Mouse (Mus musculus) C2C12 (cell line): ENCODE results near the gene Ccz1. TPM values are rescaled to one million over a fixed set of nuclear protein-coding genes. Genes with fewer than 3 reads are reported as not detected.
"Not testable (repeated sequence)": the region's sequence is repeated elsewhere in the genome, so short reads cannot be mapped to it uniquely, and the experiment has no call there.

Experiments used
- H3K27me3 ChIP-seq: one replicate; pipeline ENCODE4 v1.6.1; 2011; ENCODE audit not compliant: control insufficient read depth, insufficient read depth, insufficient read length
- H3K36me3 ChIP-seq: one replicate; pipeline ENCODE4 v1.6.1; 2011; ENCODE audit not compliant: control insufficient read depth, insufficient read depth
- H3K4me3 ChIP-seq: one replicate; pipeline ENCODE4 v1.5.1; 2011; ENCODE audit warnings: mild to moderate bottlenecking, control low read depth; ENCODE audit not compliant: poor library complexity, insufficient read depth, severe bottlenecking
- H3K79me2 ChIP-seq: one replicate; pipeline ENCODE4 v1.6.1; 2011; ENCODE audit not compliant: control insufficient read depth, insufficient read depth
- H3K79me3 ChIP-seq: one replicate; pipeline ENCODE4 v1.6.1; 2011; ENCODE audit warnings: low read depth, control low read depth
- H3ac ChIP-seq: one replicate; pipeline ENCODE3; 2011; ENCODE audit warnings: low read depth; ENCODE audit not compliant: control insufficient read depth, insufficient read length
- CEBPB ChIP-seq: IDR thresholded peaks from one replicate; pipeline ENCODE4 v1.6.1; 2011; ENCODE audit warnings: low read depth, mild to moderate bottlenecking, control low read depth, moderate library complexity
- CTCF ChIP-seq: IDR thresholded peaks from one replicate; pipeline ENCODE4 v1.5.1; 2011; ENCODE audit not compliant: control insufficient read depth, insufficient read depth, insufficient read length
- FOSL1 ChIP-seq: IDR thresholded peaks from one replicate; pipeline ENCODE4 v1.8.0; 2011; ENCODE audit warnings: mild to moderate bottlenecking, low read length; ENCODE audit not compliant: poor library complexity, insufficient read depth, severe bottlenecking
- MAX ChIP-seq: IDR thresholded peaks from one replicate; pipeline ENCODE4 v1.6.1; 2011; ENCODE audit warnings: mild to moderate bottlenecking, control low read depth
- MYOD1 ChIP-seq: IDR thresholded peaks from one replicate; pipeline ENCODE4 v1.6.1; 2011; ENCODE audit warnings: low read depth; ENCODE audit not compliant: control insufficient read depth, insufficient read length
- MYOG ChIP-seq: IDR thresholded peaks from one replicate; pipeline ENCODE4 v1.6.1; 2011; ENCODE audit not compliant: control insufficient read depth, insufficient read length; ENCODE audit errors: extremely low read depth
- USF1 ChIP-seq: IDR thresholded peaks from one replicate; pipeline ENCODE4 v1.6.1; 2011; ENCODE audit warnings: low read depth, mild to moderate bottlenecking, control low read depth, moderate library complexity
- polyA plus RNA-seq: library from polyadenylated mRNA; unstranded; fragments of >200 nt; fragmentation: generic; extraction: Trizol; gene quantifications from one replicate; pipeline ENCODE4 v1.2.1, GENCODE M21; 2012; ENCODE audit warnings: missing spikeins

The Ccz1 gene
- polyA plus RNA-seq, 1 experiment, result 35.0 TPM

DNA sequence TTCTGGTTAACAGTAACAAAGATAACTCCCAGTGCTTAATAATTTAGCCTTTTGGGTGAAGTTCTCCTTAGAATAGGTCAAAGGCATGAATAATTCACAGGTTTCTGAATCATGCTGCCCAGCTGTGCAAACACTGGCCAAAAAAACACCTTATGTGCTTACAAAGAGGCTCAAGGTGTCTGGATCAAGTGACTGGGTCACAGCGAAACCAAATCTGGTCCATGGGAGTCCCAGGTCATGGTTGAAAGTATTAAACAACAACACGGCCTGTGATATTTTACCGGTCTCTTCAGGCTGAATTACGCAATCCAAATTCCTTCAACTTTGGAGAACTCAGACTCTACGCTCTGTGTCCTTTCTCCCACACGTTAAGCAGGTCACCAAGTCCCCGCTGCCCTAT, 17.8 kb upstream of the Ccz1 start:
- TF ChIP-seq CEBPB (peak; percentile 40), USF1 (no peak), FOSL1 (no peak), MYOD1 (no peak)
- peaks cover 11% of the 10 kb centered on the region for H3K27me3 ChIP-seq
- no peaks in the 10 kb centered on the region for H3K79me2 ChIP-seq
- no peak overlapping the region for H3ac ChIP-seq
- H3K4me3 ChIP-seq, result no peak overlapping the region
- H3K79me3 ChIP-seq, result no peaks in the 10 kb centered on the region
- H3K36me3 ChIP-seq, result no peaks in the 10 kb centered on the region

DNA sequence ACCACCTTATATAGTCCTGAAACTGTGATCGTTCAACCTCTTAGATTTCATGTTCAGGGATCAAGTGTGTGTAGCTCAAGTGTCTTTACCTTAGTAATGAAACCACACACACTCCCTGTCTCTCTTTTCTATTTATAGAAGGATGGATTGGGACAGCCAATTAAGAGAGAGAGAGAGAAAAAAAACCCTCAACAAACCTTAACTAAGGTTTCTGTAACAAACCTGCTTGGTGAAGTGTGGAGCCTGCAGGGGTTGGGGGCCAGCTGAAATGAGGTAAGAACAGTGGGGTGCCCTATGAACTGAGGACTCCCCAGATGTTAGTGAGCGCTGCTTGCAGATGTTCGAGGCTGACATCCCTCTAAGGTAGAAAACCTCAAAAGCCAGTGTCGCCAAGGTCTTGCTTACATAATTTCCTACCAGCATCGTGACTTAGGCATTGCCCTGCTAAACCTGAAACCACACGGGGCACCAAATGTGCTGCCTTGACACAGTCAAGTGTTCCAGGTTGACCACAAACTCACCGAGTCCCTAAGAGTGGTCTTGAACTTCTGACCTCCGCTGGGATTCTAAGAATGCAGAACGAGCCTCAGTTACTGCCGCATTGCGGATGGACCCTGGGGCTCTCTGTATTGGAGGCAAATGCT, 12.1 kb upstream of the Ccz1 start, which contains the start of gene Ocm:
Gene Ocm (minus strand): TSS at position 51 of the 644 bp plus-strand sequence.
- Histone ChIP-seq H3K4me3 (no peak within 1 kb of the TSS), H3K36me3 (no peaks in the 10 kb centered on the region), H3K79me3 (no peaks in the 10 kb centered on the region), H3ac (no peak within 1 kb of the TSS), H3K27me3 (peaks cover 23% of the 10 kb centered on the region), H3K79me2 (no peaks in the 10 kb centered on the region)
- TF ChIP-seq FOSL1 (no peak), CTCF (no peak), USF1 (no peak), MYOG (no peak), MYOD1 (no peak), MAX (no peak), CEBPB (no peak)

DNA sequence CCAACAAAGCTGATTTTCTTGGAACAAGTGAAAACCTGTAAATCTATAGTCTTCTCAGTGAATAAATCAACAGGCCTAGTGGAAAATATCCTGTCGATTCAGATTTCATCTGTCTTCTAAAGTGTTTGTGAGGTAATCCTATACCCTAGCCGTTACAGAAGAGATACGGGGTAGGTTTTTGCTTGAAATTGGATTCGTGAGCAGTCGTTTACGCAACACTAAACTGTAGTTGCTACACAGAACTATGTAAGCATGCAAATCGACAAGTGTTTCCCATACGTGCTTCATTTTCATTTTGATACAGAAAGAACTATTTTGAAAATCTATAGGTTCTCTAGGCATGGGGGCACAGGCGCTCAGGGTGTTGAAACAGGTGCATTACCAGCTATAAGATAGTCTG, 1.2 kb upstream of the Ccz1 start:
- Histone ChIP-seq H3K79me2 (peaks cover 20% of the 10 kb centered on the region), H3K79me3 (peaks cover 10% of the 10 kb centered on the region), H3K36me3 (peaks cover 20% of the 10 kb centered on the region), H3ac (no peak overlapping the region), H3K4me3 (no peak overlapping the region), H3K27me3 (no peaks in the 10 kb centered on the region)
- TF ChIP-seq FOSL1 (no peak), MAX (no peak), CTCF (no peak), CEBPB (no peak)

DNA sequence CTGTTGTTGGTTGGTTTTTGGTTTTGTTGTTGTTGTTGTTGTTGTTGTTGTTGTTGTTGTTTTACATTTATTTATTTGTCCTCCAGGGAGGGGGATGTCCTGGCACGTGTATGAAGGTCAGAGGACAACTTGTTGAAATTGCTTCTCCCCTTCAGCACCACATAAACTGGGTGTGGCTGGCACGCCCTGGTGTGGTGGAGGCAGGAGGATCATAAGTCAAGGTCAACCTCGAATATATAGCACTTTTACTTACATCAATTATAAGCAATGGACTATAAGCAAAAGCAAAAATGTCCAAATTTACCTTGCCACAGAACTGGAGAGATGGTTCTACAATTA, 604 bp upstream of the Ccz1 start:
- no peak overlapping the region for H3ac ChIP-seq
- H3K79me3 ChIP-seq, result peaks cover 10% of the 10 kb centered on the region
- peaks cover 20% of the 10 kb centered on the region for H3K79me2 ChIP-seq
- TF ChIP-seq USF1 (no peak), MYOG (no peak), FOSL1 (no peak), CTCF (no peak), CEBPB (no peak), MAX (no peak), MYOD1 (no peak)
- H3K4me3 ChIP-seq, result peak overlapping the region; percentile 71
- no peaks in the 10 kb centered on the region for H3K27me3 ChIP-seq
- peaks cover 26% of the 10 kb centered on the region for H3K36me3 ChIP-seq

DNA sequence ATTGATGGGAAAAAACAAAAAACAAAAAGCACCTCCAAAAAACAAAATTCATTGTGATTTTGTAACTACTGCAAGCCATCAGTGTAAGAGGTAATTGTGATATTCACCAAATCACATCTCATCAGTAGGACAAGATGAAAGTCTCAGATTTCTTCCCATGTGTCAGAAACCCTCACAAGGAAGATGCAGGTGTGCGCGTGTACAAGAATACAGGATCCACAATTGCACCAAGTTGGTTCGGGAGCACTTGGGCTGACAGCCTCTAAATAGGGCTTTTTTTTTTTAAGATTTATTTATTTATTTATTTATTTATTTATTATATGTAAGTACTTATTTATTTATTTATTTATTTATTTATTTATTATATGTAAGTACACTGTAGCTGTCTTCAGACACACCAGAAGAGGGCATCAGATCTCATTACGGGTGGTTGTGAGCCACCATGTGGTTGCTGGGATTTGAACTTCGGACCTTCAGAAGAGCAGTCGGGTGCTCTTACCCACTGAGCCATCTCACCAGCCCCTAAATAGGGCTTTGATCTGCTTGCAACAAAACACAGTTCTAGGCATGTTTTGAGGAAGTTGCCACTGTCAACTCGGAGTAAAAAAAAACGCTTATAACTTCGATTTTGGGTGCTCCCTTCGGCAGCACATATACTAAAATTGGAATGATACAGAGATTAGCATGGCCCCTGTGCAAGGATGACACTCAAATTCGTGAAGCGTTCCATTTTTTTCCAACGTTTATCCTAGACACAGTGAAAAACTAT, 1.1 kb downstream of the Ccz1 start:
- H3K27me3 ChIP-seq, H3ac ChIP-seq: not testable (repeated sequence)
- peaks cover 40% of the 10 kb centered on the region for H3K36me3 ChIP-seq
- peak overlapping the region; percentile 71 for H3K4me3 ChIP-seq
- peaks cover 10% of the 10 kb centered on the region for H3K79me3 ChIP-seq
- peaks cover 20% of the 10 kb centered on the region for H3K79me2 ChIP-seq

DNA sequence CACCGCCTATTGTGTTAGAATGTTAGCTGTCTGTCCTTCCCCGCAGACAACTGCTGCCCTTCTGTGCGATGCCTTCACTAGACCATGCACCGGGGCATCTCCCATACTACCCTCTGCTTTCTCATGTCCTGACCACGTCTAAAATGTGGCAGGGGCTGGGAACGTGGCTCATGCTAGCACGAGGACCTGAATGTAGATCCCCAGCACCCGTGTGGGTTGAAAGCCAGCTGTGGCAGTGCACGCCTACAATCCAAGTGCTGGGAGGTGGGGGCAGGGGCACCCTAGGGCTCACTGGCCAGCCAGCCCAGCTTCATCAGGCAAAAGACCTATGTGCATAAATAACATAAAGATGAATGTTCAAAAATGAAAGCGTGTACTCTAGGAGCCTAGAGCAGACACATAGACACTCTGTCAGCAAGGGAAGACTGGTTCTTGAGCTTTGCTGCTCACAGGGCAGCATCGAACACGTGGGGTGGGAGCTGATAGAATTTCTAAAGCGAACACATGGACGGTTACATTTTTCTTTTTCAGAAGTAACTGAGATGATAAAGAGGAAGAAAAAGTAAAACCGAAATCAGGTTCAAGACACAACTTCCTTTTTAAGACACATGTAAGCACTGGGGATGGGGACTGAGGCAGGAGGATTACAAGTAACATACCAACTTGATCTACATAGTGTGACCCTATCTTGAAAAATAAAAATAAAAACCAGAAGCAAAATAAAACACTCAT, 12.1 kb downstream of the Ccz1 start:
- H3K79me3 ChIP-seq, result no peaks in the 10 kb centered on the region
- H3K27me3 ChIP-seq, result no peaks in the 10 kb centered on the region
- no peak overlapping the region for H3K4me3 ChIP-seq
- peaks cover 58% of the 10 kb centered on the region for H3K36me3 ChIP-seq
- TF ChIP-seq MAX (no peak), MYOG (no peak), CTCF (no peak), CEBPB (no peak), FOSL1 (no peak), USF1 (no peak), MYOD1 (no peak)
- H3ac ChIP-seq, result no peak overlapping the region
- H3K79me2 ChIP-seq, result no peaks in the 10 kb centered on the region
